Mouse (Mus musculus): ENCODE results near the gene Cldn4. TPM values are rescaled to one million over a fixed set of nuclear protein-coding genes. Genes with fewer than 3 reads are reported as not detected.
A peak's percentile ranks its signal among the peaks of the same experiment; 100 is the strongest.

Cldn4 gene
- polyA plus RNA-seq, 1 experiment = 0.44 TPM

DNA sequence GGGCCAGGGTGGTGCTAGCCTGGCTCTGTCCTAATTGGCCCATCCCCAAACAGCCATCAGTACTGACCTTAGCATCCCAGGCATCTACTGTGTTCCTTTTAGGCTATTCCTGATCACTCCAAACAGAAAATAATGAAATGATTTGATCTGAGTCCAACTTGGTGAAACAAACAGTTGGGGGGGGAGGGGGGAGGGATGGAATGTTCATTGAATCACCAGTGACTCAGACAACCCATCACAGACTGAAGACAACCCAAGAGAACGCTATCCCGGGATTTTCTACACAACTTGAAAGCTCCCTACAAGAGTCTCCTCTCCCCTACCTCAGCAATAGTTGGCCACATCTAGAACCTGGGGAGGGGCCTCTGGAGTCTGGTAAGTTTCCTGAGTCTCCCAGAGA, 34.8 kb downstream of the Cldn4 start:
- no peak for TF ChIP-seq CTCF (IDR thresholded peaks at IDR 0.05; ENCODE audit: extremely low read depth, insufficient read depth, insufficient read length, insufficient replicate concordance)
- no peak for TF ChIP-seq POLR2A (IDR thresholded peaks at IDR 0.05; ENCODE audit: low read depth, low read length)
- DNase-seq (ENCODE audit: low read depth in 1 of 2, low spot score in 2 of 2) = no peak
- Histone ChIP-seq H3K27me3 (ENCODE audit: control insufficient read depth, insufficient read depth, low read length) (no peaks in the 10 kb centered on the region), H3K27ac (ENCODE audit: insufficient read depth, low read length) (no peak overlapping the region), H3K4me3 (ENCODE audit: extremely low read depth, insufficient read depth, insufficient read length) (no peak overlapping the region), H3K36me3 (ENCODE audit: control insufficient read depth, insufficient read depth, low read length) (no peaks in the 10 kb centered on the region), H3K4me1 (ENCODE audit: control insufficient read depth, insufficient read depth, insufficient read length) (no peaks in the 10 kb centered on the region)
- 84% methylated on average over 2 of the region's 2 CpGs for WGBS

DNA sequence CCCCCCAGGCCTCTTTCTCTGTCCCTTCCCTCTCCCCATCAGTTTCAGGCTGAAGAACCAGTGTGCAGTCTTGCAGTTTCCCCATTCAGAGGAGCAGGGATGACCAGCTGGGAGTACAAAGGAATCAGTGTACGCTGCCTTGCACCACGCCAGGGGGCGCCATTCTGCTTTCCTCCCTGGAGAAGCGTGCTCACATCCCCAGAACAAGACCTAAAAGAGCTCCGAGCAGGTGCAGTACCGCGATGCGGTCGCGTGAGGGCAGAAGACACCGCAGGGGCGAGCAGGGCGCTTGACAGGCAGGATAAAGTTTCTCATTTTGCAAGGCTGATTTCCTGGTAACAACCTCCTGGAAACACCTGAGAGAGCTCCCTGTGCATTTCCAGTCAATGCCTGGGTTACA, 39.6 kb downstream of the Cldn4 start:
- TF ChIP-seq CTCF (IDR thresholded peaks at IDR 0.05; ENCODE audit: extremely low read depth, insufficient read depth, insufficient read length, insufficient replicate concordance) (peak; percentile 90), POLR2A (IDR thresholded peaks at IDR 0.05; ENCODE audit: low read depth, low read length) (no peak)
- WGBS = under 1% methylated on average over 13 of the region's 13 CpGs
- Histone ChIP-seq H3K4me3 (ENCODE audit: extremely low read depth, insufficient read depth, insufficient read length) (no peak overlapping the region), H3K27me3 (ENCODE audit: control insufficient read depth, insufficient read depth, low read length) (no peaks in the 10 kb centered on the region), H3K27ac (ENCODE audit: insufficient read depth, low read length) (no peak overlapping the region), H3K36me3 (ENCODE audit: control insufficient read depth, insufficient read depth, low read length) (no peaks in the 10 kb centered on the region), H3K4me1 (ENCODE audit: control insufficient read depth, insufficient read depth, insufficient read length) (no peaks in the 10 kb centered on the region)
- DNase-seq (ENCODE audit: low read depth in 1 of 2, low spot score in 2 of 2) = peak; percentile 34 to 70

DNA sequence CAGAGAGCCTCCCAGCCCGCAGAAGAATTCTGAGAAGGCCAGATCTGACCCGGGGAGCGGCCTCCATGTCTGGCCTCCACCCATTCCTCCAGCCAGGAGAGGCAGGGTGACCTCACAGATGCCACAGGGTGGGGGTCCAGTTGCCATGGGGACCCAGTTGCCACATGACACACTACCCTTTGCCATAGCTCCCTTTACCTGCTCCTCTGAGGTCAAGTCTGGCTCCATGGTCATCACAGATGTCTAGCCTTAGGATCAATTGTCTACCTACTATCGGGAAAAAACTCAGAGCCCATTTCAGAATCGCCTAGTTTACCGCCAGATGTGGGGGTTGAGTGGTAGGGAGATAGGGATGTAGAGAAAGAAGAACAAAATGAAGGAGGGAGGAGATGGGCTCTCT, 40.1 kb downstream of the Cldn4 start, which contains the start of gene Tmem270:
Tmem270 (minus strand) TSS at position 101 of the 400 bp plus-strand sequence.
- no peak within 1 kb of the TSS for H3K4me3 ChIP-seq (ENCODE audit: extremely low read depth, insufficient read depth, insufficient read length)
- no peaks in the 10 kb centered on the region for H3K27me3 ChIP-seq (ENCODE audit: control insufficient read depth, insufficient read depth, low read length)
- no peak for DNase-seq (ENCODE audit: low read depth in 1 of 2, low spot score in 2 of 2)
- no peak within 1 kb of the TSS for H3K27ac ChIP-seq (ENCODE audit: insufficient read depth, low read length)
- 90% methylated on average over 6 of the region's 6 CpGs for WGBS
- TF ChIP-seq CTCF (IDR thresholded peaks at IDR 0.05; ENCODE audit: extremely low read depth, insufficient read depth, insufficient read length, insufficient replicate concordance) (no peak), POLR2A (IDR thresholded peaks at IDR 0.05; ENCODE audit: low read depth, low read length) (no peak)
- H3K4me1 ChIP-seq (ENCODE audit: control insufficient read depth, insufficient read depth, insufficient read length) = no peaks in the 10 kb centered on the region
- no peaks in the 10 kb centered on the region for H3K36me3 ChIP-seq (ENCODE audit: control insufficient read depth, insufficient read depth, low read length)

DNA sequence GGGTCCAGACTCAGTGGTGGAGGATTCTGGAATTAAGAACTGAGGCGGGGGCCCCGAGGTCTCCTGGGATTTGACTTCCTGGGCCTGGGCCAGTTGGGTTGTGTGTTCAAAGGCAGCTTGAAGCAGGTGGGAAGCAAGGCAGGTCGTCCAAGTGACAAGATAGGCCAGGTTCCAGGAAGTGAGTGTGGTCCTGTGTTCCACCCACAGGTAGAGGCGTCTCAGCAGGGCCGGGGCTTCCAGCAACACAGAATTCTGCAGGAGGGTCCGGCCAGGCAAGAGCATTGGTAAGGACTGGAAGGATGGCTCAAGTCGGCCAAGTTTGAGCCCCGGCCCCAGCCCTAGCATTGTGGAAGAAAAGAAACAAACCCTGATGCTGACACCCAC, 45.1 kb downstream of the Cldn4 start:
- no peak for DNase-seq (ENCODE audit: low read depth in 1 of 2, low spot score in 2 of 2)
- no peak overlapping the region for H3K27ac ChIP-seq (ENCODE audit: insufficient read depth, low read length)
- no peak for TF ChIP-seq POLR2A (IDR thresholded peaks at IDR 0.05; ENCODE audit: low read depth, low read length)
- TF ChIP-seq CTCF (IDR thresholded peaks at IDR 0.05; ENCODE audit: extremely low read depth, insufficient read depth, insufficient read length, insufficient replicate concordance) = no peak
- no peaks in the 10 kb centered on the region for H3K36me3 ChIP-seq (ENCODE audit: control insufficient read depth, insufficient read depth, low read length)
- no peaks in the 10 kb centered on the region for H3K4me1 ChIP-seq (ENCODE audit: control insufficient read depth, insufficient read depth, insufficient read length)
- no peak overlapping the region for H3K4me3 ChIP-seq (ENCODE audit: extremely low read depth, insufficient read depth, insufficient read length)
- no peaks in the 10 kb centered on the region for H3K27me3 ChIP-seq (ENCODE audit: control insufficient read depth, insufficient read depth, low read length)
- 66% methylated on average over 8 of the region's 8 CpGs for WGBS

DNA sequence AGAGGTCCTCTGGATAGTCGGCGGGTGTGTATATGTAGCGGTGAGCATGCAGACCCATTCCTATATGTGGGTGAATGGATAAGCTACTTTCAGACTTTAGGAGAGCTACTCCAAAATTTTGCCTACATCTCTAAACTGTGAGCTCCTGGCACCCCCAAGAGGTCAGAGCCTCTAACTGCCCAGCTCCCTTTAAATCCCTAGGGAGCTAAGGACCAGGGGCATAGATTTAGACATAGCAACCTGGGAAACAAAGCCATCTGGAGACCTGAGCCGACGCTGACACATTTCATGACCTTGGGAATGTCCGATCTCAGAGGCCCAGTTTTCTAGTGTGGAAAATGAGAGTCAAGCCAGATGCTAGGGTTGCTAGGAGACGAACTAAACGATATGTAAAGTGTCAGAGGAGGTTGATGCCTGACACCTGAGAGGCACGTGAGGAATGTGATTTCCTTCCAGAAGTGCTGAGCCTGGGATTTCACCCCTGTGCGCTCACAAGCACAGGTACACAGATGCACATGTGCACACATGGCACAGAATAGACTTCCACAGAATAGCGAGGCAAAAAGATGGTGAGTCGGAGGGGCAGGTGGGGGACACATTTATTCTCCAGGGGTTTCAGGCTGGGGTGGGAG, 45.6 kb downstream of the Cldn4 start:
- H3K4me3 ChIP-seq (ENCODE audit: extremely low read depth, insufficient read depth, insufficient read length) = no peak overlapping the region
- no peak for DNase-seq (ENCODE audit: low read depth in 1 of 2, low spot score in 2 of 2)
- no peak overlapping the region for H3K27ac ChIP-seq (ENCODE audit: insufficient read depth, low read length)
- no peaks in the 10 kb centered on the region for H3K4me1 ChIP-seq (ENCODE audit: control insufficient read depth, insufficient read depth, insufficient read length)
- TF ChIP-seq POLR2A (IDR thresholded peaks at IDR 0.05; ENCODE audit: low read depth, low read length) (no peak), CTCF (IDR thresholded peaks at IDR 0.05; ENCODE audit: extremely low read depth, insufficient read depth, insufficient read length, insufficient replicate concordance) (no peak)
- WGBS = 63% methylated on average over 12 of the region's 12 CpGs
- no peaks in the 10 kb centered on the region for H3K27me3 ChIP-seq (ENCODE audit: control insufficient read depth, insufficient read depth, low read length)
- H3K36me3 ChIP-seq (ENCODE audit: control insufficient read depth, insufficient read depth, low read length) = no peaks in the 10 kb centered on the region

DNA sequence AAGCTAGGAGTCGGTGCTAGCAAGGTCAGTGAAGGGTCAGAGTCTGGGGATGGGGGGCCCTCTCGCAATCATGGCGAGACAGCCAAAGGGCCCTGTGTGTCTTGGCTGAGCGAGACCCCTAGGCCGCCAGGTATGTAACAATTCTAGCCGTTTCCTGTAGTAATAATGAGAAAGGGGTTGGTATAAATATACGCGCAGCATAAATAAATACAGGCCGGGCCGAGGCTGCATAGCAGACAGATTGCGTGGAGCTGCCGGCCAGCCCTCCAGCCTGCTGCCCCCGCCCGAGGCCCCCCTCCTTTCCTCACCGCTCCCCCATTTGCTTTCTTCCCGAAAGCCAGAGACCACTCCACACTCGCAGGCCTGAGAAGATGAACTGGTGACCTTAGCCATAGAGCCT, 49.1 kb downstream of the Cldn4 start:
- 89% methylated on average over 17 of the region's 17 CpGs for WGBS
- H3K27me3 ChIP-seq (ENCODE audit: control insufficient read depth, insufficient read depth, low read length) = no peaks in the 10 kb centered on the region
- no peak for TF ChIP-seq CTCF (IDR thresholded peaks at IDR 0.05; ENCODE audit: extremely low read depth, insufficient read depth, insufficient read length, insufficient replicate concordance)
- no peak for TF ChIP-seq POLR2A (IDR thresholded peaks at IDR 0.05; ENCODE audit: low read depth, low read length)
- H3K4me1 ChIP-seq (ENCODE audit: control insufficient read depth, insufficient read depth, insufficient read length) = no peaks in the 10 kb centered on the region
- H3K36me3 ChIP-seq (ENCODE audit: control insufficient read depth, insufficient read depth, low read length) = no peaks in the 10 kb centered on the region
- H3K4me3 ChIP-seq (ENCODE audit: extremely low read depth, insufficient read depth, insufficient read length) = no peak overlapping the region
- H3K27ac ChIP-seq (ENCODE audit: insufficient read depth, low read length) = no peak overlapping the region
- no peak for DNase-seq (ENCODE audit: low read depth in 1 of 2, low spot score in 2 of 2)

DNA sequence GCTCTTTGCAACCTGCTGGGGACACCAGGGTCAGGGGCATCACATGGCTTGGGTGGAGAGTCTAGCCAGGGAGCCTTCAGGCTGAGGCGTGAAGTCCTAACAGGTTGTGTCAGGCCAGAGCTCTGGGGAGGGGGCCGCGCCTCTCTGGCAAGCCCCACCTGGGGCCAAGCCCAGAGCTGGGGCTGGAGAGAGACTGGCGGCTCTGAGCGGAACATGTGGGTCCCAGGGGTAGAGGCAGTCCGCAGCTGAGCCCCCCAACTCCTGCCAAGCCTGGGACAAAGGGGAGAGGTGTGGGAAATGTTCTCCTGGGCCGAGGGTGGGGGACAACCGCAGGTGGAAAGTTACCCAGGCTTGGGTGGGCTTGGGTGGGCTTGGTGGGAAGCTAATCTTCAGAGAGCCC, 49.8 kb downstream of the Cldn4 start:
- Histone ChIP-seq H3K27ac (ENCODE audit: insufficient read depth, low read length) (no peak overlapping the region), H3K4me1 (ENCODE audit: control insufficient read depth, insufficient read depth, insufficient read length) (no peaks in the 10 kb centered on the region), H3K4me3 (ENCODE audit: extremely low read depth, insufficient read depth, insufficient read length) (no peak overlapping the region), H3K27me3 (ENCODE audit: control insufficient read depth, insufficient read depth, low read length) (no peaks in the 10 kb centered on the region), H3K36me3 (ENCODE audit: control insufficient read depth, insufficient read depth, low read length) (no peaks in the 10 kb centered on the region)
- WGBS = 97% methylated on average over 8 of the region's 8 CpGs
- no peak for DNase-seq (ENCODE audit: low read depth in 1 of 2, low spot score in 2 of 2)
- no peak for TF ChIP-seq CTCF (IDR thresholded peaks at IDR 0.05; ENCODE audit: extremely low read depth, insufficient read depth, insufficient read length, insufficient replicate concordance)
- no peak for TF ChIP-seq POLR2A (IDR thresholded peaks at IDR 0.05; ENCODE audit: low read depth, low read length)
